Mouse (Mus musculus) midbrain, embryonic 16.5 days (tissue): ENCODE measurements at regions not wholly inside any gene's neighbourhood (a gene's known extent, or its start where the extent isn't known, plus 50 kb on each side); places are given as distances from the start of the nearest gene placed in this dataset.

ENCODE experiments used
- ATAC-seq: fragments of 200-750 bp; cut with Nextera tagmentation; 2 replicates; pipeline ENCODE4 v1.8.0; 2017; ENCODE audit warnings: moderate TSS enrichment
- H3K27ac ChIP-seq: fragments of 300-500 bp; sonication (generic); 2 replicates; pipeline ENCODE4 v1.5.1; 2014; ENCODE audit warnings: mild to moderate bottlenecking, low read length, mixed read lengths
- H3K27me3 ChIP-seq: fragments of 300-500 bp; sonication (generic); 2 replicates; pipeline ENCODE4 v1.6.1; 2014; ENCODE audit warnings: low read depth, low read length, mixed read lengths; ENCODE audit not compliant: control insufficient read depth, insufficient read depth
- H3K36me3 ChIP-seq: fragments of 300-500 bp; sonication (generic); 2 replicates; pipeline ENCODE4 v1.6.1; 2014; ENCODE audit warnings: mild to moderate bottlenecking, low read length, moderate library complexity, mixed read lengths; ENCODE audit not compliant: control insufficient read depth, insufficient read depth
- H3K4me1 ChIP-seq: fragments of 300-500 bp; sonication (generic); 2 replicates; pipeline ENCODE4 v1.6.1; 2014; ENCODE audit warnings: mild to moderate bottlenecking, low read length, mixed read lengths; ENCODE audit not compliant: control insufficient read depth, insufficient read depth
- H3K4me2 ChIP-seq: fragments of 300-500 bp; sonication (generic); 2 replicates; pipeline ENCODE4 v1.6.1; 2014; ENCODE audit warnings: mild to moderate bottlenecking, low read length, mixed read lengths
- H3K4me3 ChIP-seq: fragments of 300-500 bp; sonication (generic); 2 replicates; pipeline ENCODE4 v1.5.1; 2014; ENCODE audit warnings: low read depth, mild to moderate bottlenecking, low read length, moderate library complexity, mixed read lengths
- H3K9ac ChIP-seq: fragments of 300-500 bp; sonication (generic); 2 replicates; pipeline ENCODE4 v1.6.1; 2014; ENCODE audit warnings: low read depth, low read length, mixed read lengths
- H3K9me3 ChIP-seq: fragments of 300-500 bp; sonication (generic); replicated peaks from 2 replicates; pipeline ENCODE4 v1.6.1; 2014; ENCODE audit warnings: mild to moderate bottlenecking, low read length, mixed read lengths; ENCODE audit not compliant: control insufficient read depth, poor library complexity, severe bottlenecking
- whole genome bisulfite sequencing: fragments of 180-500 bp; shearing (Covaris S2); extraction: QIAGEN DNeasy Blood & Tissue Kit; methylation state at CpG from one replicate; pipeline ENCODE4 v1.1.7; 2014; 5-methylcytosine and 5-hydroxymethylcytosine counted together

DNA sequence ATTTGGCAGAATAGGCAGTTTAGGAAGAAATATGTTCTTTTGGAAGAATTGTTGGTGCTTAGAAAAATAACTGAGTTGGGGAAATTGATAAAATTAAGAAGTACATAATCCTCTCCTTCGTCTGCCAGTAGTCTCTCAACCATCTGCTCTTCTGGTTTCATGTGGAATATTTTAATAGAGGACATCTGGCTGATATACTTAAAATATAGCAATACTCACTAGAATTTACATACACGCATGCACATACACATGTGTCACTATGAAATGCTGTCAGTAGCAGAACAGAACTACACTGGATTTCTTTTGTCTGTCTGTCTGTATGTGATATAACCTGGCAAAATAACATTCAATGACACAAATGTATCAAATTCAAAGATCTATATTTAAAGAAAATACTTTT, 168.4 kb upstream of the 1700003H04Rik start:
- WGBS: 79% methylated on average over 2 of the region's 2 CpGs
- H3K27ac ChIP-seq: no peak overlapping the region
- no peaks in the 10 kb centered on the region for H3K36me3 ChIP-seq
- H3K4me3 ChIP-seq: no peak overlapping the region
- H3K4me2 ChIP-seq: no peak overlapping the region
- no peaks in the 10 kb centered on the region for H3K27me3 ChIP-seq
- H3K9me3 ChIP-seq: no peaks in the 10 kb centered on the region
- no peaks in the 10 kb centered on the region for H3K4me1 ChIP-seq
- no peak for ATAC-seq
- no peak overlapping the region for H3K9ac ChIP-seq

- H3K27me3 ChIP-seq: no peaks in the 10 kb centered on the region
- WGBS: 92% methylated on average over 5 of the region's 5 CpGs
- no peaks in the 10 kb centered on the region for H3K9me3 ChIP-seq
- H3K9ac ChIP-seq: no peak overlapping the region
- no peaks in the 10 kb centered on the region for H3K4me1 ChIP-seq
- H3K36me3 ChIP-seq: no peaks in the 10 kb centered on the region
- ATAC-seq: no peak
- no peak overlapping the region for H3K4me3 ChIP-seq
- H3K27ac ChIP-seq: no peak overlapping the region
- H3K4me2 ChIP-seq: no peak overlapping the region
These were observed 147.4 kb upstream of the 1700003H04Rik start for GRCm38 (mm10) chr3:124728281-124728680.

GRCm38 (mm10) chr3:124712166-124712565, 131.3 kb upstream of the 1700003H04Rik start:
- no peak overlapping the region for H3K9ac ChIP-seq
- H3K36me3 ChIP-seq: no peaks in the 10 kb centered on the region
- no peaks in the 10 kb centered on the region for H3K4me1 ChIP-seq
- H3K4me2 ChIP-seq: no peak overlapping the region
- H3K4me3 ChIP-seq: no peak overlapping the region
- ATAC-seq: no peak
- WGBS: 72% methylated on average over 2 of the region's 2 CpGs
- no peaks in the 10 kb centered on the region for H3K27me3 ChIP-seq
- no peaks in the 10 kb centered on the region for H3K9me3 ChIP-seq
- H3K27ac ChIP-seq: no peak overlapping the region

DNA sequence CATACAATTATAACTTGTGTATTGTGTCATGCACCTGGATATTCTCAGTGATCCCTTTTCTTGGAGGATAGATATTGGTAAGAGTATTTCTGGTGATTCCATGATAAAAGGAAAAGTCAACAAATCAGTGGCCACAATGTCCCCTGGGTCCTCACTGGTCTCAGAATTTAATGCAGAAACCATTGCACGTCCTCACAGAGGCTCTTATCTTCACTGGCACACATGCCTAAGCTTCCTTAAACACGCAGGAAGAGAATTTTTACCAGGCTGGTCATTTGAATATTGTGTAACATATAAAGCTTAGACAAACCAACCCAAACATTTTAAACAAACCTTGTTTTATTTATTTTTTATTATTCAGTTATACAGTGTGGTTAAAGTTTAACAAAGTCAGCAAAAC, 92.7 kb upstream of the 1700003H04Rik start:
- H3K27me3 ChIP-seq: no peaks in the 10 kb centered on the region
- H3K9ac ChIP-seq: no peak overlapping the region
- no peaks in the 10 kb centered on the region for H3K4me1 ChIP-seq
- H3K27ac ChIP-seq: no peak overlapping the region
- 64% methylated on average over 2 of the region's 2 CpGs for WGBS
- no peak for ATAC-seq
- H3K4me3 ChIP-seq: no peak overlapping the region
- H3K36me3 ChIP-seq: no peaks in the 10 kb centered on the region
- no peaks in the 10 kb centered on the region for H3K9me3 ChIP-seq
- H3K4me2 ChIP-seq: no peak overlapping the region

- Histone ChIP-seq H3K4me3 (no peak overlapping the region), H3K9me3 (no peaks in the 10 kb centered on the region), H3K27me3 (no peaks in the 10 kb centered on the region), H3K4me1 (no peaks in the 10 kb centered on the region), H3K36me3 (no peaks in the 10 kb centered on the region), H3K4me2 (no peak overlapping the region), H3K27ac (no peak overlapping the region), H3K9ac (no peak overlapping the region)
- WGBS: 93% methylated on average over 2 of the region's 2 CpGs
- ATAC-seq: no peak
These were observed 77.3 kb upstream of the 1700003H04Rik start for GRCm38 (mm10) chr3:124658153-124658552.

GRCm38 (mm10) chr3:124633372-124633771, 52.5 kb upstream of the 1700003H04Rik start:
- WGBS: 93% methylated on average over 2 of the region's 2 CpGs
- H3K27ac ChIP-seq: no peak overlapping the region

More at GRCm38 (mm10) chr3:124633372-124633771, 52.5 kb upstream of the 1700003H04Rik start:
- H3K9ac ChIP-seq: no peak overlapping the region
- no peak for ATAC-seq
- no peak overlapping the region for H3K4me2 ChIP-seq
- no peak overlapping the region for H3K4me3 ChIP-seq
- no peaks in the 10 kb centered on the region for H3K9me3 ChIP-seq
- no peaks in the 10 kb centered on the region for H3K36me3 ChIP-seq
- no peaks in the 10 kb centered on the region for H3K4me1 ChIP-seq
- H3K27me3 ChIP-seq: no peaks in the 10 kb centered on the region
